Mouse (Mus musculus): ENCODE measurements around the gene Gas2l3. TPM values are rescaled to one million over a fixed set of nuclear protein-coding genes. Genes with fewer than 3 reads are reported as not detected.

Gas2l3 gene
- polyA plus RNA-seq, 2 experiments = 5.9 to 11.3 TPM

GRCm38 (mm10) chr10:89437996-89438395 lies 5.8 kb downstream of the Gas2l3 start:
- H3K36me3 ChIP-seq (ENCODE audit: control insufficient read depth, insufficient read depth, low read length) = no peaks in the 10 kb centered on the region
- WGBS = 82% methylated on average over 12 of the region's 12 CpGs
- no peak for DNase-seq (ENCODE audit: low spot score)
- H3K4me2 ChIP-seq (replicated peaks; ENCODE audit: low read depth, low read length, severe bottlenecking) = no peak overlapping the region
- peaks cover 11% of the 10 kb centered on the region for H3K4me1 ChIP-seq (ENCODE audit: control insufficient read depth, insufficient read depth, low read length)
- no peaks in the 10 kb centered on the region for H3K9me3 ChIP-seq (ENCODE audit: control insufficient read depth, low read length)
- H3K4me3 ChIP-seq (replicated peaks; ENCODE audit: low read length) = no peak overlapping the region
- no peak overlapping the region for H3K9ac ChIP-seq (ENCODE audit: low read depth, low read length, severe bottlenecking)
- H3K27ac ChIP-seq (replicated peaks; ENCODE audit: low read depth, low read length) = 0 out of 2 replicates have a peak overlapping the region, but pooled peaks have one; percentile 5
- ATAC-seq (ENCODE audit: low FRiP score, low read depth) = no peak
- TF ChIP-seq POLR2A (IDR thresholded peaks at IDR 0.05; ENCODE audit: borderline replicate concordance, extremely low read depth, insufficient read depth, insufficient read length) = no peak
- H3K27me3 ChIP-seq (ENCODE audit: control insufficient read depth, insufficient read depth, low read length) = no peaks in the 10 kb centered on the region

GRCm38 (mm10) chr10:89437472-89437871 lies 6.3 kb downstream of the Gas2l3 start:
- DNase-seq (ENCODE audit: low spot score) (no peak), ATAC-seq (ENCODE audit: low FRiP score, low read depth) (no peak)
- WGBS = 78% methylated on average over 9 of the region's 9 CpGs
- H3K4me3 ChIP-seq (replicated peaks; ENCODE audit: low read length) = no peak overlapping the region
- 0 out of 2 replicates have a peak overlapping the region, but pooled peaks have one; percentile 5 for H3K27ac ChIP-seq (replicated peaks; ENCODE audit: low read depth, low read length)
- H3K4me2 ChIP-seq (replicated peaks; ENCODE audit: low read depth, low read length, severe bottlenecking) = no peak overlapping the region
- TF ChIP-seq POLR2A (IDR thresholded peaks at IDR 0.05; ENCODE audit: borderline replicate concordance, extremely low read depth, insufficient read depth, insufficient read length) = no peak
- H3K36me3 ChIP-seq (ENCODE audit: control insufficient read depth, insufficient read depth, low read length) = no peaks in the 10 kb centered on the region
- H3K9ac ChIP-seq (ENCODE audit: low read depth, low read length, severe bottlenecking) = no peak overlapping the region
- H3K9me3 ChIP-seq (ENCODE audit: control insufficient read depth, low read length) = no peaks in the 10 kb centered on the region
- H3K4me1 ChIP-seq (ENCODE audit: control insufficient read depth, insufficient read depth, low read length) = peaks cover 6% of the 10 kb centered on the region
- no peaks in the 10 kb centered on the region for H3K27me3 ChIP-seq (ENCODE audit: control insufficient read depth, insufficient read depth, low read length)

DNA sequence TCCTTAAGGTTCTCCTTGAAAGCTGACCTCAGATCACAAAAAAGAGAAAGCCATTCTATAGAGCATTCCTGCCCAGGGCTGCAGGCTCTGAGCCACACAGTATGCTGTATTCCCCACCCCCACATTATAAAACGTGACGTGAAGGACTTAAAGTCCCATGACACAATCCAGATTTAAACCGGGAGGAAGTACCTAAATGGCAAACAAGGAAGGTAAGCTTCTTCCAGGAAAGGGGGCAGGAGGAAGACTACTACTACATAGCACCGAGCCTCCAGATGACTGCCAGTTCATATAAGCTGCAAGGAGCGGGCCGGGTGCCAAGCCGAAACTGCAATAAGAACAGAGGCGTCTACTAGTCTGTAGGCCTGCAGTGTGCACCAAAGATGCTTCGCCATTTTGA lies 7.8 kb downstream of the Gas2l3 start:
- H3K9ac ChIP-seq (ENCODE audit: low read depth, low read length, severe bottlenecking) = 0 out of 2 replicates have a peak overlapping the region, but pooled peaks have one; percentile 4
- no peak for TF ChIP-seq POLR2A (IDR thresholded peaks at IDR 0.05; ENCODE audit: borderline replicate concordance, extremely low read depth, insufficient read depth, insufficient read length)
- peaks cover under 1% of the 10 kb centered on the region for H3K36me3 ChIP-seq (ENCODE audit: control insufficient read depth, insufficient read depth, low read length)
- ATAC-seq (ENCODE audit: low FRiP score, low read depth) (peak; percentile 51; the same call in 1 of the 2 replicates), DNase-seq (ENCODE audit: low spot score) (peak; percentile 36)
- H3K4me1 ChIP-seq (ENCODE audit: control insufficient read depth, insufficient read depth, low read length) = peaks cover 6% of the 10 kb centered on the region
- H3K4me2 ChIP-seq (replicated peaks; ENCODE audit: low read depth, low read length, severe bottlenecking) = no peak overlapping the region
- H3K4me3 ChIP-seq (replicated peaks; ENCODE audit: low read length) = no peak overlapping the region
- H3K27ac ChIP-seq (replicated peaks; ENCODE audit: low read depth, low read length) = no peak overlapping the region
- H3K27me3 ChIP-seq (ENCODE audit: control insufficient read depth, insufficient read depth, low read length) = no peaks in the 10 kb centered on the region
- no peaks in the 10 kb centered on the region for H3K9me3 ChIP-seq (ENCODE audit: control insufficient read depth, low read length)
- WGBS = 52% methylated on average over 9 of the region's 9 CpGs

- no peaks in the 10 kb centered on the region for H3K27me3 ChIP-seq (ENCODE audit: control insufficient read depth, insufficient read depth, low read length)
- H3K4me1 ChIP-seq (ENCODE audit: control insufficient read depth, insufficient read depth, low read length) = peaks cover 6% of the 10 kb centered on the region
- ATAC-seq (ENCODE audit: low FRiP score, low read depth) = no peak
- no peak overlapping the region for H3K4me2 ChIP-seq (replicated peaks; ENCODE audit: low read depth, low read length, severe bottlenecking)
- H3K4me3 ChIP-seq (replicated peaks; ENCODE audit: low read length) = no peak overlapping the region
- H3K9ac ChIP-seq (ENCODE audit: low read depth, low read length, severe bottlenecking) = no peak overlapping the region
- no peak for TF ChIP-seq POLR2A (IDR thresholded peaks at IDR 0.05; ENCODE audit: borderline replicate concordance, extremely low read depth, insufficient read depth, insufficient read length)
- H3K9me3 ChIP-seq (ENCODE audit: control insufficient read depth, low read length) = no peaks in the 10 kb centered on the region
- DNase-seq (ENCODE audit: low spot score) = no peak
- H3K27ac ChIP-seq (replicated peaks; ENCODE audit: low read depth, low read length) = no peak overlapping the region
- WGBS = 85% methylated on average over 12 of the region's 12 CpGs
- peaks cover 4% of the 10 kb centered on the region for H3K36me3 ChIP-seq (ENCODE audit: control insufficient read depth, insufficient read depth, low read length)
These were observed 8.4 kb downstream of the Gas2l3 start for GRCm38 (mm10) chr10:89435413-89435812.

DNA sequence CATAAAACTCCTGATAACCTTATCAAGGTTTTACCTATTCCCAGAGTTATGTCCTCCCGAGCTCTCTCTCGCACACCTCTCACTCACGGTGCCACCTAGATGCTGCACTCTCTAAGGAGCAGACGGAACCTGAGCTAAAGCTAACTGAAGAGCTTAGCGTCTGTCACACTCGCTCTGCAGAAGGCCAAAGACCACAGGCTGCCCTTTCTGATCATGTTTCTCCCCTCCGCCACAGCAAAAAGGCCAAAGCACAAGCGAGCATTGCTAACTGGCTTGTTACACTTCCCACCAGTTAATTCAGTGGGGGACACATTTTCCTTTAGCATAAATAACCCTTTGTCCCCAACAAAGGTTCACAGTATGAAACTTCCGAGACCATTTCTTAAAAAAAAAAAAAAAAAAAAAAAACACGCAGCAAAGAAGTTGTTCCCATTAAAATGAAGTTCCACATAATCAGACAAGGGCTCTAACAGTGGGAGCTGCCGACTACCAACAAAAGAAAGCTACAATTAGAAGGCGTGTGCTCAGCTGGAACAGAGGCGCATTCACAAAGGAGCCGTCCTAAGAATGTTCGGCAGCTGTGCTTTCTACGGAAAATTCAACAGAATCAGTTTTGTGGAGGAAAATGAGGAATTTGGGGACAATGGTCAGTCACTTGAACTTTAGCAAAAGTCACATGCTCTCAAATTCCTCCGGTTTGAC lies 9.1 kb downstream of the Gas2l3 start:
- no peaks in the 10 kb centered on the region for H3K27me3 ChIP-seq (ENCODE audit: control insufficient read depth, insufficient read depth, low read length)
- ATAC-seq (ENCODE audit: low FRiP score, low read depth) (no peak), DNase-seq (ENCODE audit: low spot score) (no peak)
- no peak overlapping the region for H3K27ac ChIP-seq (replicated peaks; ENCODE audit: low read depth, low read length)
- H3K36me3 ChIP-seq (ENCODE audit: control insufficient read depth, insufficient read depth, low read length) = peaks cover 4% of the 10 kb centered on the region
- H3K4me3 ChIP-seq (replicated peaks; ENCODE audit: low read length) = no peak overlapping the region
- H3K4me2 ChIP-seq (replicated peaks; ENCODE audit: low read depth, low read length, severe bottlenecking) = no peak overlapping the region
- H3K9me3 ChIP-seq (ENCODE audit: control insufficient read depth, low read length) = no peaks in the 10 kb centered on the region
- no peak for TF ChIP-seq POLR2A (IDR thresholded peaks at IDR 0.05; ENCODE audit: borderline replicate concordance, extremely low read depth, insufficient read depth, insufficient read length)
- peaks cover 6% of the 10 kb centered on the region for H3K4me1 ChIP-seq (ENCODE audit: control insufficient read depth, insufficient read depth, low read length)
- 75% methylated on average over 17 of the region's 17 CpGs for WGBS
- no peak overlapping the region for H3K9ac ChIP-seq (ENCODE audit: low read depth, low read length, severe bottlenecking)

Measured in limb, embryonic 14.5 days (tissue).